Mouse (Mus musculus) liver, adult (tissue): Measurements from ENCODE around the gene Fn3k.

Source experiments
- GATA4 ChIP-seq: IDR thresholded peaks from 2 replicates; pipeline ENCODE4 v1.6.1; 2014; ENCODE audit warnings: mild to moderate bottlenecking, low read length; ENCODE audit not compliant: insufficient replicate concordance

Fn3k gene

DNA sequence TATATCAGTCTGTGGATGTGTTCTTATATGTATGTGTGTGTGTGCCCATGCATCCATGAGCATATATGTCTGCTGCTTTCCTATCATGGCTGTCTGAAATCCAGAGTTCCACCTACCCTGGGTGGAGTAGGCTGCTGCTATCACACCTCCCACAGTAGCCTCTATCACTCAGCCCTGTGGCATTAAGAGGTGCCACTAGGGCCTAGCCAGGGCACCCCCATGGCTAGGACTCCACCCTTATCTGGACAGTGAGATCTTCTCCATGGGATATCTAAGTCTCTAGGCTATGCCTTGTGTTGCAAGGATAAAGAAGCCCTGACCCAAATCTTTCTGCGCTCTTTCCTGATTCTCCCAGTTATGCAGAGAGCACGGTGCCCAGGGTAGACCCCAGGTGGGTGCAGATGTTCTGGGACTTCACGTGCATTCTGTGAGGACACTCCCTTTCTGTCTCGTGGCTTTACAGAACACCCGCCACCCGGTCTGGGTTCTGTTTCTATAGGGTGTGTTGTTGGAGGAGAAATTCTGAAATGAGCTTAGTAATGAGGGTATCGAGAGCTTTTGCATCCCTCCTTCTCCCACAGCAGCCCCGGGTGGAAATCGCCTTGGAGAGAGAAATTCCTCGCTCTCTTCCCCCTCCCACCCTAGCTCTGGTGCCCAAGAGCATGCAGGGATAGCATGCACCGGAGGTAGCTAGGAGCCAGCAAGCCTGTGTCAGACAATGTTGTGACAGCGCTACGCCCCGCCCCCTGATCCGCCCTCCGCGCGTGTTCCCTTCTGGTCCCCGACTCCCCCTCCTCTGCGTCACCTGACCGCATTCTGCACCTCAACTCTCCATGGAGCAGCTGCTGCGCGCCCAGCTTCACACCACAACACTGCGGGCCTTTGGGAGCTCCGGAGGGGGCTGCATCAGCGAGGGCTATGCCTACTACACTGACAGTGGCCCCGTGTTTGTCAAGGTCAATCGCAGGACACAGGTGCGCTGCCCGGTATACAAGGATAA, at the start of gene Fn3k:
TSS of gene Fn3k (plus strand) at position 758 of the 1,000 bp plus-strand sequence.
- no peak for TF ChIP-seq GATA4

DNA sequence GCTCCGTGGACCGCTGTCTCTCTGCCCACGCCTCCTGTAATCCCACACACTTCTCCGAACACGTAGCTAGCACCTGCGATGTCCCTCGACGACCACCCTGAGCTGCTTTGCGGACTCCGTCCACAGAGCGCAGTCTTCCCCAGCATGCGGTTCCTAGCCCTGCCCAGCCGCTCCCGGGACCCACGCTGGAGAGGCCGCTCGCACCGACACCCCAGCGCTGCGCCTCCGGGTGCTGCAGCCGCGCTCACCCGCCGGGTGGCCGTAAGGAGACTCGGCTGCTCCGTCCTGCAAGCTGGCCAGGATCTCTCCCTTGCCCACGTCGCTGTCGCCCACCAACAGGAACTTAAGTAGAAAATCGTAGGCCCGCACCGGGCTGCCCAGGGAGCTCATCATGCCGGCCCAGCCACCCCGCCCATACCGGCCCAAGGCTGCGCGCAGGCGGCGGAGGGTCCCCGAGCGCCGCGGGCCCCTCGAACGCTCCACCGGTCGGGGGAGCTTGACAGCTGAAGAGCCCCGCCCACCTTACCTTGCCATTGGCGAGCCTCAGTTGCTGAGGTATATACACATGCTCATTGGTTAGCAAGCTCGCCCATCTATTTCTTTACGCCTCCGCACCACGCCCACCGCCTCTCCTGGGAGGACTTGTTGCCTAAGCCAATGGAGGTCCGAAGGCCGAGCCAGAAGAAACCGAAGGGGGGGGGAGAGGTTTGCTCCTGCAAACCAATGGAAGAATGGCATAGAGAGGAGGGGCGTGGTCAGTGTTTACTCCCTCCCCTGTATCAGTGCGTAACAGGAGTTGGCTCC, 46.8 kb upstream of the Fn3k start, which contains the start of gene Rab40b:
TSS of gene Rab40b (minus strand) at position 502 of the 804 bp plus-strand sequence.
- no peak for TF ChIP-seq GATA4

DNA sequence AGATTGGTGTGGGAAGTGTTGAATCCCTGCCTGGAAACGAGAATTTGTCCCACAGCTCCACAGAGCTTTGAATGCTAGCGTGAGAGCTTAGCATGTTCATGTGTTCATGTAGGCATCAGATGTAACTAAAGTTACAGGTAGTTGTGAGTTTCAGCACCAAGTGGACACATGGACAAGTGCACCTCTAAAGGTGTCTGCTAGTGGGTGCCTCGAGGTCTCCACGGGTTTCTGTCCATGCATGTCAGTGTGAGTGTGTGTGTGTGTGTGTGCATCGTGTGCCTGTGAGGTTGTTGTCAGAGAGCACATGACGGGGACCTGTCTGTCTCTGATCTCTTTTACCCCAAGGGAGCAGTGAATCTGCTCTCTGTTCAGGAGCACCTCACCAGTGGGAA, 46.2 kb upstream of the Fn3k start:
- TF ChIP-seq GATA4 = no peak

DNA sequence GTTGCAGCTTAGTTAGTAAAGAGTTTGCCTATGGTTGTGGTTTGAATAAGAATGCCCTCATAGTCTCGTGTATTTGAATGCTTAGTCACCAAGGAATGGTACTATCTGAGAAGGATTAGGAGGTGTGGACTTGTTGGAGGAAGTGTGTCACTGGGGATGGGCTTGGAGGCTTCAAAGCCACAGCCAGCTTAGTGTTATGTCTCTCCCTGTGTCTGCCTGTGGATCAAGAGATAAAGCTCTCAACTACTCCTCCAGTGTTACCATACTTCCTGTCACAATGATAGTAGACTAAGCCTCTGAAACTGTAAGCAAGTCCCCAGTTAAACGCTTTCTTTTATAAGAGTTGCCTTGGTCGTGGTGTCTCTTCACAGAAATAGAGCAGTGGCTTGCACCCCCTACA, 43.9 kb upstream of the Fn3k start:
- no peak for TF ChIP-seq GATA4

DNA sequence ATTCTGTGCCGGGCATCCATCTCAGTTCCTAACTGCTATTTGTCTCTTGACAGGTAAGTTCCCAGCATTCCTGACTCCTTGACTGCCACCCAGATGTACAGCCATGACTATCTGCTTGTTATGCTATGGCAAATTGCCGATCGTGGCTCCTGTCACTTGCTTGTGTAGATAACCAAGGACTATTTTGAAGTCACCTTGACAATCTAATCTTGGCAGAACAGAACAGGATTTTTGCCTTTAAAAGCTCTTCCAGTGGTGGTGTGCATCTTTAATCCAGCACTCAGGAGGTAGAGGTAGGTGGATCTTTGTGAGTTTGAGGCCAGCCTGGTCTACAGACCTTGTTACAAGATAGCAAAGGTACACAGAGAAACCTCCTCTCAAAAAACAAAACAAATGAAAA, 42.3 kb upstream of the Fn3k start:
- no peak for TF ChIP-seq GATA4

DNA sequence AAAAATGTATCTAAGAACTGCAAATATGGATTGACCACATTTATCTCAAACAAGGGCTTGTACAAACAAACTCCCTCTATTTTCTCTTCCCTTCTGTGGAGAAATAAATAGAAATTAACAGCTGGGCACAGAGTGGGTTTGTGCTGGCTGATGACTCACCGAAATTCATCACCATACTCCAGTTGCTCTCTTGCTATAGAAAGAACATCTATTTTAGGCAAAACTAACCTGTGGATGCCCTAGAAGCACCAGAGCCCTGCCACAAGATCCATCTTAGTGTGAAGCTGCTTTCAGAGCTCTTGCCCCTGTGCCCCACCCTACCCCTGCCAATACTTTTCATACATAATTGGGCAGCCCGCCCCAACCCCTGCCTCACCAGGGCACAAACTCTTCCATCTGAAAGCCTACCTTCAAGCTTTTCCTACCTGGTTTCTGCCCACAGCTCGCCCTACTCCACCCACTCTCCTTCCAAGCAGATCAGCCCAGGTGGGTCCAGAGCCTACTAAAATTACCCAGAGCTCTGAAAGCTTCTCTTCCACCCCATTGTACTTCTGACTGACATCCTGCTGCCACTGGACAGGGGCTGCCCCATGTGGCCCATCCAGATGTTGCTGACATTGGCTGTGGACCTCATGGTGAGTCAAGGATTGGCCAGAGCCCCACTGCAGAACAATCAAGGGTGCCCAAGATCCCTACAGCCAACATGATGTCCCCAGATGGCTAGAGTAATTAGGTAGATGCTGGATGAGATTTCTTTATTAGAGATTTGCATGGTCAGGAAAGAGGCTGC, 27.2 kb upstream of the Fn3k start:
- TF ChIP-seq GATA4 = no peak

DNA sequence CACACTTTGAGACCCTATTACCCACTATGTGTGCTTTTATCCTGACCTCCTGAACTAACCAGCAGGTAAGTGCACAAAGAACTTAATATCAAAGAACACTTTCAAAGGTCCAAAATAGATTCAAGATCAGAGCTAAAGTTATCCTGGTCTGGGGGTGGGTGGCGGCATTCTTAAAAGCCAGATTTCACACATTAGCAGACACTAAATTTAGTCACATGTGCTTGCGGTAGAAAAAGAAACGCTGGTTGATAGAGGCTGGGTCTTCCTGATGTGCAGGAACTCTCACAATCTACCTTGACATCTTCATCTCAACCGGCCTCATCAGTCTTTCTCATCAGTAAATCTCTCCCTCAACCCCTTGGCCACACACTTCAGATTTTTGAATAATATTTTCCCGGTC, 20.0 kb upstream of the Fn3k start:
- TF ChIP-seq GATA4 = no peak

DNA sequence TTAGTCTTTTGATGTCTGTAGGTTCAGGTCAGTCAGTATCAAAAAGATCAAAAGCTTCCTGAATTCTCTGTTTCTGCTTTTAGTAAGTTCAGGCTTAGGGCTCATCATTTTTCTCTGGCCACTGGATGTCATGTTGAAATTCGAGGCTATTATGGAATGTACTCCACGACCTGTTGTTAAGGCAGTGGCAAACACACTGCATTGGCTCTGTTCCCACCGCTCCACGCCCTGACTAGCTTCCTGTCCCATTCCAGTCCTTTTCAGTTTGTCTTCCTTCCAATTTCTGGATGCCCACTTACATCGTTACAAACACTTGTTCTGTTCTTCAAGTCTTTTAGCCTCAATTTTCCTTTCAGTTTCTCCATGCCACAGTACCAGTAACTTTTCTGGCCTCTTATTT, 19.4 kb upstream of the Fn3k start:
- TF ChIP-seq GATA4 = no peak

DNA sequence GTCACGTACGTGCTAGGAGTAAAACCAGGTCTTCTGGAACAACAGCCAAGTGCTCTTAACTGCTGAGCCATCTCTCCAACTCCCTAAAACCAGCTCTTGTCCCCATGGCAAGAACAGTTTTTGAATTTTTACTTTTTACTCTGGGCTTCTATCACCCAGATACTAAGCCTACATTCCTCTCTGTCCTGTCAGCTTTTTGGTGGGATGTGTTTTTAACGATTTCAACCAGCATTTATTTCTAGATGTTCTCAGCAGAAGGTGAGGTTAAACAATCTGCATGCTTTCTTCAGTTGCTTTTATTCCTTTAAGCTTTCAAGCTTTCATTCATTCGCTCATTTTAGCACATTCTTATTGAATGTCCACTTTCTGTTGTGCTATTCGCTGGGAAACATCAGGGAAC, 16.7 kb upstream of the Fn3k start:
- TF ChIP-seq GATA4 = no peak

DNA sequence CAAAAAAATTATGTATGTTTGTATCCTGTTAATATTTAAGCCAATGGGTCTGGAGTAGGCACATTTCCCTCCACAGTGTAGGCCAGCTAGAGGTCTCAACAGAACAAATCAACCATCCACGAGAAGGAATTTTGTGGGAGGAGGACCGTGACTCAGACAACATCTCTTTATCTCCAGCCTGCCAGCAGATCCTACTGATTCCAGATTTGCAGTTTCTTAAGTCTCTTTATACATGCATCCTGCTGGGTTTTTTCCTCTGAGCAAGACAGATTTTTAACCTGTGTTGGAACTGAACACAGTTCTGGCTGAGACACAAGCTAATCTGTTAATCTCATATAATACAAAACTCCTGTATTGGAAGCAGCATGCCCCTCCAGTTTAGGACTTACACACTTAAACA, 15.8 kb upstream of the Fn3k start:
- no peak for TF ChIP-seq GATA4

DNA sequence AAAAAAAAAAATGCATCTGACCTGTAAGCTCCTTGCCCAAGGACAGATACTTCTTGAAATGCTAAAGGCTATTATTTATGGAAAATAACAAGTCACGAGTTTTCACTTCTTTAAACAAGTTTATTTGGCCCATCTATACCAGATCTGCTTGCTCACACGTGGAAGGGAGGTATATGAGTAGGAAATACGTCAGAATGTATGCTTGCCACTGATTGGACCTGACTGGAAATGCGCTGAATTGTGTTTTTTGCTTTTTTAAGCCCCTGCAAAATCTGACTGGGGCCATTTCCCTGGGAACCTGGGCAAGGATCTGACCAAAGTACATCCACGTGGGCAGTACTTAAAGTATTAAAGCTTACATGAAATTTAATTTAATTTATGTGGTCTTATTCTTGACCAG, 14.3 kb upstream of the Fn3k start:
- no peak for TF ChIP-seq GATA4

DNA sequence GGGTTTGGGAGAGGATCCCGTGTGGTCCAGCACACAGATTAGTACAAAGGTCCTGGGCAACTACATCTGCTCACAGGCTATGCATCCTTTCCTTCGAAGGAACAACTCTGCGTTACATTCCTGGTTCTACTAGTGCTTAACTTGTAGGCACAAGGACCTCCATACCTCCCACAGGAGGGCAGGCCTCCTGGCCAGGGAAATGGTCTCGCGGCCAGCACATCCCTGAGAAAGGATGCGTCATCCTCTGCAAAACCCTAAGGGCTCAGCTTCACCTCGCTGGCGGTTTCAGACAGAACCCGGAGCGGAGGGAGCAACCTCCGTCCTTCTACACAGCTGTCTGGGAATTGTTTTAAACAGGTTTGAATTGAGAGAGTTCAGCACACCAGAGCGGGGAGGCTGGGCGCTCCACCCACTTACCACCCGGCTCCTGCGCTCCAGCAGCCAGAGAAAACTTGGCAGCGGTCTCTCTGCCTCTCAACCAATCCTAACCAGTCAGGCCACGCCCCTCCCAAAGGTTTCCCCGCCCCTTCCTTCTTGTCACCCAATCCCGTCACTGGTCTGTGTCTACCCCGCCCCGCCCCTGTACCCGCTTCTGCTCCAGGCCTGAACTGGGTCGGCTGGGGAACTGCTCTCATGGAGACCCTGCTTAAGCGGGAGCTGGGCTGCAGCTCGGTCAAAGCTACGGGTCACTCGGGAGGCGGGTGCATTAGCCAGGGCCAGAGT, 13.7 kb upstream of the Fn3k start, which contains the start of gene Fn3krp:
TSS of gene Fn3krp (plus strand) at position 572 of the 723 bp plus-strand sequence.
- no peak for TF ChIP-seq GATA4

DNA sequence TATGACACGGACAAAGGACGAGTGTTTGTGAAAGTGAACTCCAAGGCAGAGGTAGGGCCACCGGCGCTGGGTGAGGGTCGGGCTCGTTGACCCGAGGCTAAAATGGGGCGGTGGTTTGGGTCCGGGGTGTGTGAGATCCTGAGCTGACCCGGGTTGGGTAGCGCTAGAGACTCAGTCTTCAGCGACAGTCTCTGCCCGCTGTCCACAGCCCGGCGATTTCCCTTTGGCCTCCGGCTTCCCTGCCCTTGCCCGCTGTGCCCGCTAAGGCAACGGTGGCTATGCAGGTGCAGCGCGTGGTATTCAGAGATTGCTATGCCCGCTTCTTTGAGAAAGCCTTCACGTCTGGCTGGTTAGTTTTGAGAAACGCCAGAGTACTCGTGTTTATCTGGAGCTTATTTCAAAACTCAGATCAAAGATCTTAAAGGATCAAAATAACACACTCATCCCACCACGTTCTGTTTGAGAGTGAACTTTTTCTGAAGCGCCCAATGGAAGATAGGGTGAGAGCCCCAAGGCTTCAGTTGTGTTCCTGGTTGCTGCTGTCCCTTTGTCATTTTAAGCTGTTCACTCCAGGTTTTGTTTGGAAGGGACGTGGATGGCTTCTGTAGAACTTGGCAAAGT, 13.1 kb upstream of the Fn3k start:
- no peak for TF ChIP-seq GATA4

DNA sequence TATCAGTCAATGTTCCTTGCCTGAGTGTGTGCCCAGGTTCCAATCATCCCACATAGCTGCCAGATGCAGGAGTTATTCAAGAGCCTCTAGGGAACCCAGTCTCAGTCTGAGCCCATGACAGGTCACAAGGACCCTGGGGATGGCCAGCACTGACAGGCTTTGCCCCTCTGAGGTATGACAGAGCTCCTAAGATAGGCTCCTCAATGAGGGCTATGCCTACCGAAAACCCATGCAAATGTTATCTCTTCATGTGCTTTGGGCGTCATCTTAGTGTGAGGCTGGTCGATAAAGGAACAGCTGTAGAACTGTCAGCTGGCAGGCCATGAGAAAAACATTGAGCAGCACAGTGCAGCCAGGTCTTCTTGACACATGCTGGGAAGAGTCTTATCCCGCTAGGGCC, 1.3 kb upstream of the Fn3k start:
- no peak for TF ChIP-seq GATA4
